In the genomic region with DNA sequence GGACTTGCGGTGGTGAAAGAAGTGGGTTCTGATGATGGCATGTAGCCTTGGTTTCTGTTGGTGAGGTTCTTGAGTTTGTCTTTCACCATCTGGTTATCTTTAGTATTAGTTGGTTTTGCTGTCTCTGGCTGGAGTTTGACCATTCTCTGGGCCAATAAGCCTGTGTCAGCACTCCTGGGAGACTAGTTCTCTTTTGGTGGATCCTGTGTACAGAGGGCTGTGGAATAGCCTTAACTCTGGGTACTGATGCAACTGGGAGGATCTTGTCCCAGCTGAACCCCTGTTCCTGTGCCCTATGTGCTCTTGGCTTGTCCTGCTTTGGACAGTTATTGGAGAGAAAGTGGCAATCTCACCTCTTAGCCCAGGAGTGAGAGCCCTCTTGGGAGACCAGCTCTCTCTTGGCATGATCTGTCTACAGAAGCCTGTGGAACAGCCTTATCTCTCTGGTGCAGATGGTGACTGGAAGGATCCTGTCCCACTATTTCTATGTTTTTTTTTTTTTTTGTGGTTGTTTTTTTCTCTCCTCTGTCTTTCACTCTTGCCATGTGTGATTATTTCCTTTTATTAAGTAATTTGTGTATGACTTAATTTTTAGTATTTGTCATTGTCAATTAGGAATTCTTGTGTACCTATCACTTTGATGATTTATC, we compare ENCODE assay signal across 18 mouse cellular contexts. TPM values are rescaled to one million over a fixed set of nuclear protein-coding genes. Genes with fewer than 3 reads are reported as not detected.
DNase-seq lines count a peak whose midpoint lies in the region; ATAC-seq and TF ChIP-seq lines count a peak whose summit lies in the region.
"Had no signal": no experiment of that assay in that cellular context is flagged by ENCODE, and none has a peak within 500 bp of the region (broad histone marks: within the 10 kb centered on the region; RNA-seq: fewer than 3 reads in every experiment).

No protein-coding gene starts in this region.

- H3K9me3 ChIP-seq in megakaryocyte, embryonic 14.5 days = no peaks in the 10 kb centered on the region
- H3K9me3 ChIP-seq in liver, embryonic 14.5 days (ENCODE audit: control insufficient read depth, low read length) = no peaks in the 10 kb centered on the region
- H3K9me3 ChIP-seq: forebrain, embryonic 10.5 days; midbrain, embryonic 15.5 days had no signal

- WGBS in liver, embryonic 14.5 days (ENCODE audit: insufficient replicate concordance) = 82% methylated on average over 1 of the region's 1 CpGs

- ATAC-seq in megakaryocyte, adult 5-6 weeks (ENCODE audit: poor library complexity, severe bottlenecking) = no peak
- ATAC-seq in liver, embryonic 14.5 days (ENCODE audit: insufficient read depth) = peak; percentile 98
- ATAC-seq: midbrain, embryonic 15.5 days had no signal

- peak; percentile 92 for TF ChIP-seq EP300 in liver, embryonic 14.5 days (IDR thresholded peaks at IDR 0.05; ENCODE audit: low read depth)

- no peaks in the 10 kb centered on the region for H3K36me3 ChIP-seq in megakaryocyte, embryonic 14.5 days (replicated peaks; ENCODE audit: low read length)
- H3K36me3 ChIP-seq in liver, embryonic 14.5 days (replicated peaks; ENCODE audit: control insufficient read depth, insufficient read depth, low read depth) = no peaks in the 10 kb centered on the region
- H3K36me3 ChIP-seq: forebrain, embryonic 10.5 days; midbrain, embryonic 15.5 days had no signal

- intact Hi-C loops in left cerebral cortex, postnatal 14 days (cut with DNase I) = no loop called here

- H3K4me1 ChIP-seq in megakaryocyte, embryonic 14.5 days = peaks cover 69% of the 10 kb centered on the region
- H3K4me1 ChIP-seq in liver, embryonic 14.5 days (replicated peaks; ENCODE audit: control insufficient read depth in 2 of 2, insufficient read depth in 2 of 2, low read length in 1 of 2) = peaks cover 36 to 40% of the 10 kb centered on the region in 2 experiments
- H3K4me1 ChIP-seq: forebrain, embryonic 10.5 days; midbrain, embryonic 15.5 days had no signal

- H3K27ac ChIP-seq in liver, embryonic 14.5 days = peak overlapping the region; percentile 99
- H3K27ac ChIP-seq: forebrain, embryonic 10.5 days; midbrain, embryonic 15.5 days had no signal

- TF ChIP-seq CTCF in liver, embryonic 14.5 days (IDR thresholded peaks at IDR 0.05; ENCODE audit: low read depth) = no peak

- H3K9ac ChIP-seq in liver, embryonic 14.5 days (replicated peaks) = peak overlapping the region; percentile 69
- H3K9ac ChIP-seq: midbrain, embryonic 15.5 days had no signal

- peak overlapping the region; percentile 80 for H3K4me3 ChIP-seq in megakaryocyte, embryonic 14.5 days (replicated peaks)
- peak overlapping the region in 1 of 2 experiments; percentile 15; a peak in 1 of 4 replicates for H3K4me3 ChIP-seq in liver, embryonic 14.5 days (ENCODE audit: insufficient read depth in 1 of 2, low read depth in 2 of 2, low read length in 2 of 2)
- H3K4me3 ChIP-seq: forebrain, embryonic 10.5 days; midbrain, embryonic 15.5 days had no signal

- H3K27me3 ChIP-seq in megakaryocyte, embryonic 14.5 days (replicated peaks) = no peaks in the 10 kb centered on the region
- H3K27me3 ChIP-seq in liver, embryonic 14.5 days (ENCODE audit: control insufficient read depth, insufficient read depth, low read length) = no peaks in the 10 kb centered on the region
- H3K27me3 ChIP-seq: midbrain, embryonic 15.5 days had no signal

- peak; percentile 81 for DNase-seq in c-Kit-positive CD71-positive TER-119-positive erythroid progenitor cells, embryonic 14.5 days (ENCODE audit: low spot score)
- DNase-seq in liver, embryonic 14.5 days (ENCODE audit: low read depth in 3 of 3, low spot score in 3 of 3) = peak; percentile 82 to 89 (median 84)
- peak; percentile 50 to 70 for DNase-seq in spleen, postnatal 4 days (ENCODE audit: low spot score in 2 of 2)
- no peak for DNase-seq in left cerebral cortex, postnatal 14 days (ENCODE audit: low spot score in 2 of 2)
- no peak for DNase-seq in embryo, embryonic 9.5 days (ENCODE audit: extremely low spot score)
- DNase-seq in right cerebral cortex, adult 2 months (ENCODE audit: low spot score in 2 of 2) = no peak
- DNase-seq: adrenal gland, postnatal 25 days; cerebellum, adult 2 months; heart, postnatal 36 days; lung, adult 18-20 months had no signal

- H3K4me2 ChIP-seq in liver, embryonic 14.5 days (ENCODE audit: low read depth) = peak overlapping the region; percentile 59
- H3K4me2 ChIP-seq: midbrain, embryonic 15.5 days had no signal

RNA-seq across cellular contexts. Expression of a gene that starts 3.2 kb away (rescaled TPM):
- polyA plus RNA-seq in megakaryocyte, embryonic 14.5 days (2012; ENCODE audit: insufficient read depth, low replicate concordance) = 1.0 TPM in 1 of 2 replicates, not detected in the other
- 44.8 and 44.9 TPM in 2 replicates for total RNA-seq in megakaryocyte, adult 5-6 weeks (2015)
- total RNA-seq in megakaryocyte, adult 5-6 weeks (2017) = 43.8 TPM in 2 replicates
- 0.39 and 0.52 TPM in 2 replicates for polyA plus RNA-seq in liver, embryonic 14.5 days (2012; rRNA removed)
- 0.85 and 1.7 TPM in 2 replicates for polyA plus RNA-seq in liver, embryonic 14.5 days (2014; fragmentation: Nextera tagmentation; extraction: Ambion mirVana)
- total RNA-seq in left cerebral cortex, postnatal 14 days (2021) = not detected
- total RNA-seq: adrenal gland, postnatal 25 days; left cerebral cortex, adult 8-10 months had no signal
- polyA plus RNA-seq: cerebellum, adult 2 months; forebrain, embryonic 10.5 days; midbrain, embryonic 15.5 days; neural tube, embryonic 11.5 days had no signal

RNA-seq across cellular contexts. Expression of a gene that starts 15.3 kb away (rescaled TPM):
- not detected in 2 replicates for polyA plus RNA-seq in megakaryocyte, embryonic 14.5 days (2012; ENCODE audit: insufficient read depth, low replicate concordance)
- total RNA-seq in megakaryocyte, adult 5-6 weeks (2015) = not detected in 2 replicates
- total RNA-seq in megakaryocyte, adult 5-6 weeks (2017) = not detected in 2 replicates
- polyA plus RNA-seq in liver, embryonic 14.5 days (2012; rRNA removed) = not detected in 2 replicates
- polyA plus RNA-seq in liver, embryonic 14.5 days (2014; fragmentation: Nextera tagmentation; extraction: Ambion mirVana) = not detected in 2 replicates
- not detected for total RNA-seq in left cerebral cortex, postnatal 14 days (2021)
- total RNA-seq: adrenal gland, postnatal 25 days; granulocyte monocyte progenitor cell, adult 5-6 weeks; heart, postnatal 36 days; left cerebral cortex, adult 8-10 months had no signal
- polyA plus RNA-seq: cerebellum, adult 2 months; forebrain, embryonic 10.5 days; large intestine, adult 2 months; midbrain, embryonic 15.5 days; neural tube, embryonic 11.5 days had no signal

RNA-seq across cellular contexts. Expression of a gene that starts 31.0 kb away (rescaled TPM):
- polyA plus RNA-seq in megakaryocyte, embryonic 14.5 days (2012; ENCODE audit: insufficient read depth, low replicate concordance) = 4.7 TPM in 1 of 2 replicates, not detected in the other
- 45.3 and 55.3 TPM in 2 replicates for total RNA-seq in megakaryocyte, adult 5-6 weeks (2015)
- total RNA-seq in megakaryocyte, adult 5-6 weeks (2017) = 31.2 and 42.5 TPM in 2 replicates
- polyA plus RNA-seq in liver, embryonic 14.5 days (2012; rRNA removed) = 0.37 and 0.59 TPM in 2 replicates
- polyA plus RNA-seq in liver, embryonic 14.5 days (2014; fragmentation: Nextera tagmentation; extraction: Ambion mirVana) = 0.81 and 0.92 TPM in 2 replicates
- total RNA-seq in left cerebral cortex, postnatal 14 days (2021) = not detected
- total RNA-seq: left cerebral cortex, adult 8-10 months had no signal
- polyA plus RNA-seq: forebrain, embryonic 10.5 days; midbrain, embryonic 15.5 days; neural tube, embryonic 11.5 days had no signal

Comparison
In these comparisons a context has a peak if more than half of its experiments do, and no peak if none do; other contexts are left out.
1. DNase-seq: peak in c-Kit-positive CD71-positive TER-119-positive erythroid progenitor cells, embryonic 14.5 days (single experiment), liver, embryonic 14.5 days (3 of 3) and spleen, postnatal 4 days (2 of 2); none in left cerebral cortex, postnatal 14 days (0 of 2), embryo, embryonic 9.5 days (single experiment) and right cerebral cortex, adult 2 months (0 of 2).
2. RNA of a gene that starts 3.2 kb away (total RNA-seq): 43.8 to 44.9 TPM in megakaryocyte, adult 5-6 weeks; not detected in left cerebral cortex, postnatal 14 days; every median in the first group is over 10 times any median in the second.
3. RNA of a gene that starts 31.0 kb away (total RNA-seq): 31.2 to 55.3 TPM in megakaryocyte, adult 5-6 weeks; not detected in left cerebral cortex, postnatal 14 days; every median in the first group is over 10 times any median in the second.